Mouse (Mus musculus) liver, embryonic 16.5 days (tissue): ENCODE results near the gene Ap1m1. TPM values are rescaled to one million over a fixed set of nuclear protein-coding genes. Genes with fewer than 3 reads are reported as not detected.

Source experiments
- ATAC-seq: fragments of 200-750 bp; cut with Nextera tagmentation; 2 replicates; pipeline ENCODE4 v1.8.0; 2017; ENCODE audit warnings: low read depth, mild to moderate bottlenecking, moderate number of reproducible peaks, moderate library complexity
- H3K27ac ChIP-seq: fragments of 300-500 bp; sonication (generic); 2 replicates; pipeline ENCODE4 v1.5.1; 2014; ENCODE audit warnings: mild to moderate bottlenecking, low read length
- H3K27me3 ChIP-seq: fragments of 300-500 bp; sonication (generic); 2 replicates; pipeline ENCODE4 v1.6.1; 2014; ENCODE audit warnings: low read depth, low read length, mixed read lengths; ENCODE audit not compliant: control insufficient read depth, insufficient read depth
- H3K36me3 ChIP-seq: fragments of 300-500 bp; sonication (generic); 2 replicates; pipeline ENCODE4 v1.6.1; 2014; ENCODE audit warnings: mild to moderate bottlenecking; ENCODE audit not compliant: control insufficient read depth, insufficient read depth
- H3K4me1 ChIP-seq: fragments of 300-500 bp; sonication (generic); 2 replicates; pipeline ENCODE4 v1.6.1; 2014; ENCODE audit warnings: low read depth, low read length, mixed read lengths; ENCODE audit not compliant: control insufficient read depth
- H3K4me2 ChIP-seq: fragments of 300-500 bp; sonication (generic); 2 replicates; pipeline ENCODE4 v1.6.1; 2014; ENCODE audit warnings: low read depth, low read length, mixed read lengths
- H3K4me3 ChIP-seq: fragments of 300-500 bp; sonication (generic); 2 replicates; pipeline ENCODE4 v1.5.1; 2014; ENCODE audit warnings: low read depth, mild to moderate bottlenecking, low read length
- H3K9ac ChIP-seq: fragments of 300-500 bp; sonication (generic); 2 replicates; pipeline ENCODE4 v1.6.1; 2014; ENCODE audit warnings: low read depth, low read length
- H3K9me3 ChIP-seq: fragments of 300-500 bp; sonication (generic); replicated peaks from 2 replicates; pipeline ENCODE4 v1.6.1; 2016; ENCODE audit warnings: low read length; ENCODE audit not compliant: control insufficient read depth
- WGBS: fragments of 180-500 bp; shearing (Covaris S2); extraction: QIAGEN DNeasy Blood & Tissue Kit; methylation state at CpG from one replicate; pipeline ENCODE4 v1.1.7; 2014; ENCODE audit not compliant: insufficient replicate concordance; 5-methylcytosine and 5-hydroxymethylcytosine counted together
- polyA plus RNA-seq: library from polyadenylated mRNA; unstranded; fragments of >200 nt; fragmentation: Nextera tagmentation; extraction: Ambion mirVana; gene quantifications from 2 replicates; pipeline ENCODE4 v1.2.1, GENCODE M21; 2015

The Ap1m1 gene
- polyA plus RNA-seq, 1 experiment from 2014 or later: 54.3 TPM

GRCm38 (mm10) chr8:72261872-72262271 lies 22.1 kb downstream of the Ap1m1 start:
- no peak for ATAC-seq
- no peaks in the 10 kb centered on the region for H3K36me3 ChIP-seq
- H3K4me3 ChIP-seq: no peak overlapping the region
- H3K9ac ChIP-seq: no peak overlapping the region
- no peak overlapping the region for H3K27ac ChIP-seq
- no peaks in the 10 kb centered on the region for H3K9me3 ChIP-seq
- 50% methylated on average over 5 of the region's 5 CpGs for WGBS
- H3K4me2 ChIP-seq: no peak overlapping the region
- H3K27me3 ChIP-seq: no peaks in the 10 kb centered on the region
- no peaks in the 10 kb centered on the region for H3K4me1 ChIP-seq

GRCm38 (mm10) chr8:72262756-72263155 lies 22.9 kb downstream of the Ap1m1 start:
- ATAC-seq: no peak
- Histone ChIP-seq H3K4me1 (no peaks in the 10 kb centered on the region), H3K36me3 (no peaks in the 10 kb centered on the region), H3K9me3 (no peaks in the 10 kb centered on the region), H3K4me2 (no peak overlapping the region), H3K9ac (no peak overlapping the region), H3K4me3 (no peak overlapping the region), H3K27ac (no peak overlapping the region), H3K27me3 (no peaks in the 10 kb centered on the region)
- WGBS: 77% methylated on average over 2 of the region's 2 CpGs

- Histone ChIP-seq H3K27me3 (no peaks in the 10 kb centered on the region), H3K9me3 (no peaks in the 10 kb centered on the region), H3K9ac (no peak overlapping the region), H3K36me3 (no peaks in the 10 kb centered on the region), H3K4me3 (no peak overlapping the region), H3K27ac (no peak overlapping the region), H3K4me1 (peaks cover 5% of the 10 kb centered on the region), H3K4me2 (no peak overlapping the region)
- 53% methylated on average over 7 of the region's 7 CpGs for WGBS
- no peak for ATAC-seq
Observed at GRCm38 (mm10) chr8:72263451-72263850, 23.6 kb downstream of the Ap1m1 start.

- Histone ChIP-seq H3K4me3 (no peak overlapping the region), H3K36me3 (no peaks in the 10 kb centered on the region), H3K4me1 (peaks cover 9% of the 10 kb centered on the region), H3K9me3 (no peaks in the 10 kb centered on the region), H3K9ac (no peak overlapping the region), H3K27me3 (no peaks in the 10 kb centered on the region), H3K27ac (no peak overlapping the region), H3K4me2 (no peak overlapping the region)
- WGBS: 49% methylated on average over 5 of the region's 7 CpGs
- ATAC-seq: no peak
Observed at GRCm38 (mm10) chr8:72265342-72265741, 25.5 kb downstream of the Ap1m1 start.

GRCm38 (mm10) chr8:72266671-72267070 lies 26.9 kb downstream of the Ap1m1 start:
- ATAC-seq: no peak
- no peaks in the 10 kb centered on the region for H3K9me3 ChIP-seq
- H3K4me3 ChIP-seq: no peak overlapping the region
- H3K27ac ChIP-seq: no peak overlapping the region
- H3K4me2 ChIP-seq: no peak overlapping the region
- peaks cover 16% of the 10 kb centered on the region for H3K4me1 ChIP-seq
- H3K9ac ChIP-seq: no peak overlapping the region
- H3K27me3 ChIP-seq: no peaks in the 10 kb centered on the region
- H3K36me3 ChIP-seq: no peaks in the 10 kb centered on the region

GRCm38 (mm10) chr8:72267106-72267505 lies 27.3 kb downstream of the Ap1m1 start:
- Histone ChIP-seq H3K4me2 (no peak overlapping the region), H3K36me3 (no peaks in the 10 kb centered on the region), H3K4me1 (peaks cover 16% of the 10 kb centered on the region), H3K9me3 (no peaks in the 10 kb centered on the region), H3K9ac (no peak overlapping the region), H3K27me3 (no peaks in the 10 kb centered on the region), H3K4me3 (no peak overlapping the region), H3K27ac (no peak overlapping the region)
- 94% methylated on average over 8 of the region's 8 CpGs for WGBS
- ATAC-seq: no peak

GRCm38 (mm10) chr8:72268356-72268755 lies 28.5 kb downstream of the Ap1m1 start:
- H3K36me3 ChIP-seq: no peaks in the 10 kb centered on the region
- 18% methylated on average over 15 of the region's 15 CpGs for WGBS
- H3K4me2 ChIP-seq: peak overlapping the region; percentile 17; the same call in 1 of the 2 replicates
- peak; percentile 76 for ATAC-seq
- H3K9me3 ChIP-seq: no peaks in the 10 kb centered on the region
- peaks cover 16% of the 10 kb centered on the region for H3K4me1 ChIP-seq
- no peak overlapping the region for H3K4me3 ChIP-seq
- no peak overlapping the region for H3K27ac ChIP-seq
- 0 out of 2 replicates have a peak overlapping the region, but pooled peaks have one; percentile 11 for H3K9ac ChIP-seq
- H3K27me3 ChIP-seq: no peaks in the 10 kb centered on the region

- H3K36me3 ChIP-seq: no peaks in the 10 kb centered on the region
- no peak overlapping the region for H3K27ac ChIP-seq
- H3K9me3 ChIP-seq: no peaks in the 10 kb centered on the region
- H3K4me1 ChIP-seq: peaks cover 16% of the 10 kb centered on the region
- no peaks in the 10 kb centered on the region for H3K27me3 ChIP-seq
- WGBS: 65% methylated on average over 12 of the region's 12 CpGs
- ATAC-seq: no peak
- no peak overlapping the region for H3K4me2 ChIP-seq
- H3K9ac ChIP-seq: no peak overlapping the region
- no peak overlapping the region for H3K4me3 ChIP-seq
Observed at GRCm38 (mm10) chr8:72270606-72271005, 30.8 kb downstream of the Ap1m1 start.

- WGBS: 40% methylated on average over 11 of the region's 11 CpGs
- H3K27ac ChIP-seq: no peak overlapping the region
- peaks cover 16% of the 10 kb centered on the region for H3K4me1 ChIP-seq
- no peaks in the 10 kb centered on the region for H3K9me3 ChIP-seq
- H3K9ac ChIP-seq: no peak overlapping the region
- H3K36me3 ChIP-seq: no peaks in the 10 kb centered on the region
- no peak overlapping the region for H3K4me3 ChIP-seq
- ATAC-seq: no peak
- H3K27me3 ChIP-seq: no peaks in the 10 kb centered on the region
- H3K4me2 ChIP-seq: no peak overlapping the region
Observed at GRCm38 (mm10) chr8:72271051-72271660, 31.3 kb downstream of the Ap1m1 start.
